Mouse (Mus musculus): Measurements from ENCODE around the gene Homer3. TPM values are rescaled to one million over a fixed set of nuclear protein-coding genes. Genes with fewer than 3 reads are reported as not detected.

The Homer3 gene
- polyA plus RNA-seq, 1 experiment from 2014 or later, result 48.4 TPM

- ATAC-seq (ENCODE audit: insufficient number of reproducible peaks, low FRiP score), result no peak
- H3K9me3 ChIP-seq (replicated peaks), result no peaks in the 10 kb centered on the region
- H3K36me3 ChIP-seq, result peaks cover 42% of the 10 kb centered on the region
- peak overlapping the region; percentile 78; the same call in 1 of the 2 replicates for H3K4me3 ChIP-seq
- H3K9ac ChIP-seq, result no peak overlapping the region
- H3K27me3 ChIP-seq (replicated peaks), result no peaks in the 10 kb centered on the region
- peaks cover 20% of the 10 kb centered on the region for H3K4me1 ChIP-seq (replicated peaks)
- 77% methylated on average over 5 of the region's 5 CpGs for WGBS
- peak overlapping the region; percentile 82 for H3K4me2 ChIP-seq
- H3K27ac ChIP-seq (ENCODE audit: poor library complexity, severe bottlenecking), result no peak overlapping the region
Measured at GRCm38 (mm10) chr8:70284421-70284820, 1.8 kb downstream of the Homer3 start.

DNA sequence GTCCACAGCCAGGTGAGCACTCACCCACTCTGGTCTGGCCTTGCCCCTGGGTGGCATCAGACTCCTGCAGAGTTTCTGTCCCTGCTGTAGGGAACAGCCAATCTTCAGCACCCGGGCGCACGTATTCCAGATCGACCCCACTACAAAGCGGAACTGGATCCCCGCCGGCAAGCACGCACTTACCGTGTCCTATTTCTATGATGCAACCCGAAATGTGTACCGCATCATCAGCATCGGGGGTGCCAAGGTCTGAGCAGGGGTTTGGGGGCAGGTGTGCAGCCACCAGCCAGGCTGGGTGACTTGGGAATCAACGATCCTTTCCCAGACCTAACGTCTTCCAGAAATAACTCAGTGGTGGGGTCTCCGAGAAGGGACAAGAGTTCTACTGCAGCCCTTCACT, 2.7 kb downstream of the Homer3 start:
- H3K27ac ChIP-seq (ENCODE audit: poor library complexity, severe bottlenecking), result no peak overlapping the region
- ATAC-seq (ENCODE audit: insufficient number of reproducible peaks, low FRiP score), result no peak
- 92% methylated on average over 15 of the region's 15 CpGs for WGBS
- H3K9ac ChIP-seq, result no peak overlapping the region
- H3K9me3 ChIP-seq (replicated peaks), result no peaks in the 10 kb centered on the region
- no peak overlapping the region for H3K4me2 ChIP-seq
- no peaks in the 10 kb centered on the region for H3K27me3 ChIP-seq (replicated peaks)
- peaks cover 19% of the 10 kb centered on the region for H3K4me1 ChIP-seq (replicated peaks)
- H3K4me3 ChIP-seq, result no peak overlapping the region
- peaks cover 51% of the 10 kb centered on the region for H3K36me3 ChIP-seq

DNA sequence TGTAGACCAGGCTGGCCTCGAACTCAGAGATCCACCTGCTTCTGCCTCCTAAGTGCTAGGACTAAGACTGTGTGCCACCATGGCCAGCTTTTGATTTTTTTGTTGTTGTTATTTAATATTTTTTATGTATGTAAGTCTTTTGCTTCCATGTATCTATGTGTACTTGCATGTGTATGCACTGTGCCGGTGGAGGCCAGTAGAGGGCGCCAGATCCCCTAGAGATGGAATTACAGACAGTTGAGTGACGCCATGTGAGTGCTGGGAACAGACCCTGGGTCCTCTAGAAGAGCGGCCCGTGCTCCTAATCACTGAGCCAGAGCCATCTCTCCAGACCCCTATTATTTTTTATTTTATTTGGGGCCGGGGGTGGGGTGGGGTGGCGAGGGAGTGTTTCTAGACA, 4.1 kb downstream of the Homer3 start:
- H3K36me3 ChIP-seq, result peaks cover 64% of the 10 kb centered on the region

GRCm38 (mm10) chr8:70293988-70294405, 11.4 kb downstream of the Homer3 start:
- H3K9me3 ChIP-seq (replicated peaks), result no peaks in the 10 kb centered on the region
- no peaks in the 10 kb centered on the region for H3K27me3 ChIP-seq (replicated peaks)
- H3K4me3 ChIP-seq, result no peak overlapping the region
- WGBS, result 67% methylated on average over 5 of the region's 5 CpGs
- no peak for ATAC-seq (ENCODE audit: insufficient number of reproducible peaks, low FRiP score)
- peaks cover 93% of the 10 kb centered on the region for H3K36me3 ChIP-seq
- no peaks in the 10 kb centered on the region for H3K4me1 ChIP-seq (replicated peaks)
- H3K27ac ChIP-seq (ENCODE audit: poor library complexity, severe bottlenecking), result no peak overlapping the region
- H3K4me2 ChIP-seq, result no peak overlapping the region
- no peak overlapping the region for H3K9ac ChIP-seq

More for the DNA sequence above, 4.1 kb downstream of the Homer3 start:
- Histone ChIP-seq H3K9ac (no peak overlapping the region), H3K4me2 (no peak overlapping the region), H3K4me3 (no peak overlapping the region), H3K27ac (ENCODE audit: poor library complexity, severe bottlenecking) (no peak overlapping the region), H3K4me1 (replicated peaks) (peaks cover 7% of the 10 kb centered on the region), H3K9me3 (replicated peaks) (no peaks in the 10 kb centered on the region), H3K27me3 (replicated peaks) (no peaks in the 10 kb centered on the region)
- 84% methylated on average over 8 of the region's 8 CpGs for WGBS
- no peak for ATAC-seq (ENCODE audit: insufficient number of reproducible peaks, low FRiP score)

DNA sequence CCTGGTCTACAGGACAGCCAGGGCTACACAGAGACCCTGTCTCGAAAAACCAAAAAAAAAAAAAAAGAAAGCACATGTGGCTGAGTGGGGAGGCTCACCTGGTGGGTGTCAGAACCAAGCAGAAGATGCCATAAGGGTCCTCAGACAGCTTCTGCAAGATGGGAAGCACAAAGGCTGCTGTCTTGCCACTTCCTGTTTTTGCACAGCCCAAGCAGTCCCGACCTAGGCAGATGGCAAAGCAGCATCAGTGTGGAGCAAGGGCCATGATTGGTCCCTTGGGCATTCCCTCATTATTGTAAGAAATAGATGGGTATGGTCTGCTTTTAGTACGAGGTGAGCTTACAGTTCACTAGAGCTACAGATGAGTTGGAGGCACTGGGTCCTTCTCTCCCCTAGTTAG, 18.3 kb downstream of the Homer3 start:
- WGBS, result 76% methylated on average over 3 of the region's 3 CpGs
- H3K4me2 ChIP-seq, result no peak overlapping the region; the same call in 1 of the 2 replicates
- H3K36me3 ChIP-seq, result peaks cover 63% of the 10 kb centered on the region

DNA sequence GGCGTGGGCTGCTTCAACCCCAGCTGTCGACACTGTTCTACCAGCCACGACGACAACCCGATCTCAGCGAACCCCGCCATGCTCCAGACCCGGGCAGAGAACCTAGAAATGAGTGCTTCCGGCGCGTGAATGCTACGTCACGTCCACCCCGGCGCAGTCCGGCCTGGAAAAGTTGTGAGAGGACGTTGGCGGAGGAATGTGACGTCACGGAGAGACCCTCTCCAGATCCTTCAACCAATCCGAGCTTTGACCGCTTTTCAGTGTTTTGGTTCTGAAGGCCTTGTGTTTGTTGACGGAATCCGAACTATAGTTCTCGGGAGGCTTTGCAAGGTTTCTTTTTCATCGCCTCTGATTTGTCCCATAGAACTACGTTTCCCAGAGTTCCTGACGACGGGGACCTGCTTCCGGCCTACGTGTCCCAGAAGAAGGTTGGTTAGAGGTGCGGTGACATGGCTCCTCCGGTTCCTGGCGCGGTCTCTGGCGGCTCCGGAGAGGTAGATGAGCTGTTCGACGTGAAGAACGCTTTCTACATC, 19.8 kb downstream of the Homer3 start, which contains the start of the genes Ddx49 and Cope:
TSS of gene Ddx49 (minus strand) at position 132 of the 533 bp plus-strand sequence.
TSS of gene Cope (plus strand) at position 161 of the 533 bp plus-strand sequence.
- Histone ChIP-seq H3K4me3 (peak within 1 kb of the TSS; percentile 96), H3K36me3 (peaks cover 60% of the 10 kb centered on the region), H3K9me3 (replicated peaks) (no peaks in the 10 kb centered on the region), H3K4me2 (peak within 1 kb of the TSS; percentile 94), H3K4me1 (replicated peaks) (peaks cover 25% of the 10 kb centered on the region), H3K27me3 (replicated peaks) (no peaks in the 10 kb centered on the region), H3K27ac (ENCODE audit: poor library complexity, severe bottlenecking) (peak within 1 kb of the TSS; percentile 67; the same call in 1 of the 2 replicates), H3K9ac (peak within 1 kb of the TSS; percentile 94)
- under 1% methylated on average over 40 of the region's 40 CpGs for WGBS
- ATAC-seq (ENCODE audit: insufficient number of reproducible peaks, low FRiP score), result peak; percentile 90

More for the DNA sequence above, 18.3 kb downstream of the Homer3 start:
- no peaks in the 10 kb centered on the region for H3K9me3 ChIP-seq (replicated peaks)
- H3K9ac ChIP-seq, result no peak overlapping the region
- no peak for ATAC-seq (ENCODE audit: insufficient number of reproducible peaks, low FRiP score)
- peaks cover 25% of the 10 kb centered on the region for H3K4me1 ChIP-seq (replicated peaks)
- H3K27me3 ChIP-seq (replicated peaks), result no peaks in the 10 kb centered on the region
- no peak overlapping the region for H3K27ac ChIP-seq (ENCODE audit: poor library complexity, severe bottlenecking)
- H3K4me3 ChIP-seq, result no peak overlapping the region

DNA sequence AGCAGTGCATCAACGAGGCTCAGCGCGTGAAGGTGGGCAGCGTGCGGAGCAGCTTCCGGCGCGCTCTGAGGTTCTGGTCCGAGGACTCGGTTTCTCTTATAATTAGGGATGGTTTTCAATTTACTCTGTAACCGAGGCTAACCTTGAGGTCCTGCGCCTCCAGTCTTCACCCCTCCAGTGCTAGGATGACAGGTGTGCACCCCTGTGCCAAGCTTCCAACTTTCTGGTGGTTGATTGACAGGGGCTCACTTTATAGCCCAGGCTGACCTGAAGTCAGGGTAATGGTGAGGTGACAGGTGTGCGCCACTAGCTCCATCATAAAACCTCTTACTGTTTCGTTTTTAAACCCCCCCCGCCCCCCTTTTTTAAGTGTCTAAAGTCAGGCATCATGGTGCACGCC, 20.3 kb downstream of the Homer3 start:
- Histone ChIP-seq H3K4me2 (peak overlapping the region; percentile 94), H3K27me3 (replicated peaks) (no peaks in the 10 kb centered on the region), H3K27ac (ENCODE audit: poor library complexity, severe bottlenecking) (peak overlapping the region; percentile 67; the same call in 1 of the 2 replicates), H3K4me3 (peak overlapping the region; percentile 96), H3K9me3 (replicated peaks) (no peaks in the 10 kb centered on the region), H3K9ac (peak overlapping the region; percentile 94), H3K4me1 (replicated peaks) (peaks cover 25% of the 10 kb centered on the region), H3K36me3 (peaks cover 60% of the 10 kb centered on the region)
- ATAC-seq (ENCODE audit: insufficient number of reproducible peaks, low FRiP score), result no peak
- 4% methylated on average over 16 of the region's 16 CpGs for WGBS

DNA sequence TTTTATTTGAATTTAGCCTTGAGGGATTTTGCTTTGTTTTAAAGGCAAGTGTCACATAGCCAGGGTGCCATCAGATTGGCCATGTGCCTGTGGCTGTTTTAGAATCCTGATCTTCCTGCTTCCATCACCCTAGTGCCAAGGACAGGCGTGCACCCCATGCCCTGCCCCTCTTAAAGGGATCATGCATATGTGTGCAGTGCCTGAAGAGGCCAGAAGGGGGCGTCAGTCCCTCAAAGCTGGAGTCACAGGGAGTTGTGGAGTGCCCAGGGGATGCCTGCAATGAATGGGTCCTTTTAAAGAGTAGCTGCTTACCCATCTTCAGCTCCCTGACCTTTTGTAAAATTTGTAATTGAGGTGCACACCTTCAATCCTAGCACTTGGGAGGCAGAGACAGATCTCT, 26.7 kb downstream of the Homer3 start:
- WGBS, result 38% methylated on average over 2 of the region's 2 CpGs
- H3K27ac ChIP-seq (ENCODE audit: poor library complexity, severe bottlenecking), result no peak overlapping the region

DNA sequence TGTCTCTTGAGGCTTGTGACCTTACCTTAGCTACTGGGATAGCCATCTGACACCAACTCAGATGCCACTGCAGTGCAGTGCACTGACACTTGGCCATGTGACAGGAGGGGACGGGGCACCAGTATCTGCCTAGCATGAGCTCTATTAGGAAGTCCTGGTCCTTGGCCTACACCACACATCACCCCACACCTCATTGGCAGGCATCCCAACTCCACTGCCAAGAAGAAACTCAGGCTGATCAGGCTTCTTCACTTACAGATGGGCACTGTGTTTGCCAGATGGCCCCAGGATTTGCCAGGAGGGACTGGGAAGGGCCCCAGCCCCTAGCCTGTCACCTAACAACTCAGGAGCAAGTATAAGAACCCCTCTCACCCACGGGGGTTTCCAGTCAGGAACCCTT, 30.8 kb downstream of the Homer3 start:
- H3K9ac ChIP-seq, result no peak overlapping the region
- H3K27me3 ChIP-seq (replicated peaks), result peaks cover 13% of the 10 kb centered on the region; the same call in 1 of the 2 replicates
- no peak overlapping the region for H3K4me3 ChIP-seq
- peaks cover 52% of the 10 kb centered on the region for H3K36me3 ChIP-seq
- no peak overlapping the region for H3K4me2 ChIP-seq
- 71% methylated on average over 2 of the region's 2 CpGs for WGBS
- H3K4me1 ChIP-seq (replicated peaks), result peaks cover 25% of the 10 kb centered on the region
- H3K9me3 ChIP-seq (replicated peaks), result no peaks in the 10 kb centered on the region
- ATAC-seq (ENCODE audit: insufficient number of reproducible peaks, low FRiP score), result no peak
- no peak overlapping the region for H3K27ac ChIP-seq (ENCODE audit: poor library complexity, severe bottlenecking)

More for the DNA sequence above, 26.7 kb downstream of the Homer3 start:
- Histone ChIP-seq H3K27me3 (replicated peaks) (no peaks in the 10 kb centered on the region), H3K4me3 (no peak overlapping the region), H3K36me3 (peaks cover 90% of the 10 kb centered on the region), H3K9ac (no peak overlapping the region), H3K4me1 (replicated peaks) (peaks cover 2% of the 10 kb centered on the region), H3K9me3 (replicated peaks) (no peaks in the 10 kb centered on the region), H3K4me2 (no peak overlapping the region)
- no peak for ATAC-seq (ENCODE audit: insufficient number of reproducible peaks, low FRiP score)

- H3K4me1 ChIP-seq (replicated peaks), result peaks cover 25% of the 10 kb centered on the region
- peak within 1 kb of the TSS; percentile 68 for H3K9ac ChIP-seq
- H3K9me3 ChIP-seq (replicated peaks), result no peaks in the 10 kb centered on the region
- H3K27ac ChIP-seq (ENCODE audit: poor library complexity, severe bottlenecking), result no peak within 1 kb of the TSS
- peak; percentile 71 for ATAC-seq (ENCODE audit: insufficient number of reproducible peaks, low FRiP score)
- peak within 1 kb of the TSS; percentile 63 for H3K4me3 ChIP-seq
- H3K4me2 ChIP-seq, result peak within 1 kb of the TSS; percentile 93
- H3K36me3 ChIP-seq, result peaks cover 31% of the 10 kb centered on the region
- 3% methylated on average over 66 of the region's 66 CpGs for WGBS
- peaks cover 13% of the 10 kb centered on the region; the same call in 1 of the 2 replicates for H3K27me3 ChIP-seq (replicated peaks)
Measured at GRCm38 (mm10) chr8:70315624-70316510, 33.2 kb downstream of the Homer3 start, which contains the start of gene Cers1. TSS of gene Cers1 (plus strand) at chr8:70315775.

Data from heart, embryonic 12.5 days (tissue).